Mouse (Mus musculus) kidney, adult 8-10 months (tissue): ENCODE measurements around the gene Gpx1.

Experiments used
- DNase-seq, 2 experiments: peaks; one replicate each; pipeline ENCODE4 v3.0.0; 2022

The Gpx1 gene

GRCm38 (mm10) chr9:108340258-108341138, 1.8 kb downstream of the Gpx1 start:
- peak in 1 of 2 experiments; percentile 33 for DNase-seq

GRCm38 (mm10) chr9:108341139-108341475, 2.4 kb downstream of the Gpx1 start:
- peak in 1 of 2 experiments; percentile 24 for DNase-seq

GRCm38 (mm10) chr9:108341801-108342200, 3.1 kb downstream of the Gpx1 start:
- peak in 1 of 2 experiments; percentile 14 for DNase-seq

- peak; percentile 69 to 87 for DNase-seq
These were observed 3.7 kb downstream of the Gpx1 start for GRCm38 (mm10) chr9:108342301-108342831.

- DNase-seq, result no peak
These were observed 4.6 kb downstream of the Gpx1 start for GRCm38 (mm10) chr9:108343331-108343730.

- no peak for DNase-seq
These were observed 5.1 kb downstream of the Gpx1 start for GRCm38 (mm10) chr9:108343835-108344234.

GRCm38 (mm10) chr9:108344471-108344870, 5.8 kb downstream of the Gpx1 start:
- no peak for DNase-seq

GRCm38 (mm10) chr9:108347024-108347423, 8.3 kb downstream of the Gpx1 start:
- no peak for DNase-seq

- DNase-seq, result peak; percentile 84 to 87
These were observed 9.0 kb downstream of the Gpx1 start, which contains the start of gene Usp4 for GRCm38 (mm10) chr9:108347540-108348289. Gene Usp4, plus strand, starts transcription at chr9:108347853.

- DNase-seq, result no peak
These were observed 9.6 kb downstream of the Gpx1 start for GRCm38 (mm10) chr9:108348290-108348680.

GRCm38 (mm10) chr9:108349727-108350126, 11.0 kb downstream of the Gpx1 start:
- no peak for DNase-seq

- no peak for DNase-seq
These were observed 39.5 kb downstream of the Gpx1 start for GRCm38 (mm10) chr9:108378234-108378633.

GRCm38 (mm10) chr9:108378736-108379135, 40.0 kb downstream of the Gpx1 start:
- DNase-seq, result no peak

GRCm38 (mm10) chr9:108379294-108379693, 40.6 kb downstream of the Gpx1 start:
- DNase-seq, result no peak

GRCm38 (mm10) chr9:108381382-108381781, 42.7 kb downstream of the Gpx1 start:
- DNase-seq, result no peak

- peak; percentile 65 to 69 for DNase-seq
These were observed 46.3 kb downstream of the Gpx1 start for GRCm38 (mm10) chr9:108385006-108385405.

GRCm38 (mm10) chr9:108386816-108387215, 48.1 kb downstream of the Gpx1 start:
- DNase-seq, result no peak

GRCm38 (mm10) chr9:108388601-108389000, 49.9 kb downstream of the Gpx1 start:
- peak; percentile 25 to 29 for DNase-seq

- DNase-seq, result peak; percentile 36 to 64
These were observed 50.5 kb downstream of the Gpx1 start for GRCm38 (mm10) chr9:108389220-108389619.
